Mouse (Mus musculus): Measurements from ENCODE around the gene Clca4b. TPM values are rescaled to one million over a fixed set of nuclear protein-coding genes. Genes with fewer than 3 reads are reported as not detected.

The Clca4b gene
- not detected in 2 replicates for polyA plus RNA-seq (2014; fragmentation: Nextera tagmentation; extraction: Ambion mirVana)

- no peak for DNase-seq (ENCODE audit: low spot score)
- no peaks in the 10 kb centered on the region for H3K9me3 ChIP-seq (ENCODE audit: control insufficient read depth, low read length)
- H3K27me3 ChIP-seq (ENCODE audit: control insufficient read depth, insufficient read depth, low read length): no peaks in the 10 kb centered on the region
- no peak within 1 kb of the TSS for H3K9ac ChIP-seq (ENCODE audit: low read length)
- H3K36me3 ChIP-seq (ENCODE audit: control insufficient read depth, insufficient read depth, low read length): no peaks in the 10 kb centered on the region
- no peak for ATAC-seq (ENCODE audit: insufficient read depth, low FRiP score, low TSS enrichment)
- H3K4me2 ChIP-seq (ENCODE audit: low read depth): no peak within 1 kb of the TSS
- H3K4me3 ChIP-seq (ENCODE audit: low read depth, low read length): no peak within 1 kb of the TSS
- no peaks in the 10 kb centered on the region for H3K4me1 ChIP-seq (ENCODE audit: control insufficient read depth, insufficient read depth, low read length)
- no peak within 1 kb of the TSS for H3K27ac ChIP-seq (ENCODE audit: low read depth, low read length)
These were observed at the start of gene Clca4b for GRCm38 (mm10) chr3:144932335-144932734. Gene Clca4b (minus strand): TSS chr3:144932529.

DNA sequence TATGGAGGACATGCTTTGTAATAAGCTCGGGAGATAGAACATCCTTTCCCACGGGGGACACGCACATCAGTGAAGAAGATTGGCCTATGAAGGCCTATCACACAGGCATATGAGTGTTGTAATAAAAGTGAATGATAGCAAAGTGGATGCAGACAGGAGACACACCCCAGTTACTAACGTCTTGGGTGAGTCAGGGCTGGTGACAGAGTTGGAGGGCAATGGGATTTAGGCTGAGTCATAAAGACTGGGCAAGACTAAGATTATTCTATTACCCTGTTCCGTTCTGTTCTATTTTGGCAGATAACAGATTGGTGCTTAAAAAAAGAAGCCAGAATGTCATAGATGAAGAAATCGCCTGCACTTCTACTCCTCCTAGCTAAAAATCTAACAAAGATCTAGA lies 48.2 kb upstream of the Clca4b start:
- Histone ChIP-seq H3K9ac (ENCODE audit: low read length) (no peak overlapping the region), H3K27ac (ENCODE audit: low read depth, low read length) (no peak overlapping the region), H3K36me3 (ENCODE audit: control insufficient read depth, insufficient read depth, low read length) (no peaks in the 10 kb centered on the region), H3K9me3 (ENCODE audit: control insufficient read depth, low read length) (no peaks in the 10 kb centered on the region), H3K4me2 (ENCODE audit: low read depth) (no peak overlapping the region), H3K4me1 (ENCODE audit: control insufficient read depth, insufficient read depth, low read length) (no peaks in the 10 kb centered on the region), H3K4me3 (ENCODE audit: low read depth, low read length) (no peak overlapping the region), H3K27me3 (ENCODE audit: control insufficient read depth, insufficient read depth, low read length) (no peaks in the 10 kb centered on the region)
- DNase-seq (ENCODE audit: low spot score) (no peak), ATAC-seq (ENCODE audit: insufficient read depth, low FRiP score, low TSS enrichment) (no peak)
- WGBS: 90% methylated on average over 6 of the region's 6 CpGs

DNA sequence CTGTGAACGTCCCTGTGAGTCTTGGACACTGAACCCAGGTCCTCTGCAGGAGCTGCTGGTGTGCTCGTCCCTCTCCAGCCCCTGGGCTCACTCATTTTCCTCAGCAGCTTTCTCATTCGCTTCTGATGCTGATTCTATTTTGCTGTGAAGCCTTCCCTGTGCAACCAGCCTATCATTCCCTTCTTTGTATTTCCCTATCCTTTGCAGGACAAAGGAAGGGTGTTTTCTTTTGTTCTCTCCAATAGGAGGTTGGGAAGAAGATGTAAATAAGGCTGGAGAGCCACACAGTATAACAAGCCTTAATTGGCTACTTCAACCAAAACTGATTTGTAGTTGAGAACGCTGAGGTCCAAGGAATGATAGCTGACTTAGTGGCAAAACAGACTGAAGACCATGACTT lies 45.3 kb upstream of the Clca4b start:
- Histone ChIP-seq H3K9ac (ENCODE audit: low read length) (no peak overlapping the region), H3K27ac (ENCODE audit: low read depth, low read length) (no peak overlapping the region), H3K4me1 (ENCODE audit: control insufficient read depth, insufficient read depth, low read length) (no peaks in the 10 kb centered on the region), H3K4me2 (ENCODE audit: low read depth) (no peak overlapping the region), H3K27me3 (ENCODE audit: control insufficient read depth, insufficient read depth, low read length) (no peaks in the 10 kb centered on the region), H3K4me3 (ENCODE audit: low read depth, low read length) (no peak overlapping the region), H3K36me3 (ENCODE audit: control insufficient read depth, insufficient read depth, low read length) (no peaks in the 10 kb centered on the region), H3K9me3 (ENCODE audit: control insufficient read depth, low read length) (no peaks in the 10 kb centered on the region)
- WGBS: 30% methylated on average over 4 of the region's 4 CpGs
- no peak for DNase-seq (ENCODE audit: low spot score)
- no peak for ATAC-seq (ENCODE audit: insufficient read depth, low FRiP score, low TSS enrichment)

DNA sequence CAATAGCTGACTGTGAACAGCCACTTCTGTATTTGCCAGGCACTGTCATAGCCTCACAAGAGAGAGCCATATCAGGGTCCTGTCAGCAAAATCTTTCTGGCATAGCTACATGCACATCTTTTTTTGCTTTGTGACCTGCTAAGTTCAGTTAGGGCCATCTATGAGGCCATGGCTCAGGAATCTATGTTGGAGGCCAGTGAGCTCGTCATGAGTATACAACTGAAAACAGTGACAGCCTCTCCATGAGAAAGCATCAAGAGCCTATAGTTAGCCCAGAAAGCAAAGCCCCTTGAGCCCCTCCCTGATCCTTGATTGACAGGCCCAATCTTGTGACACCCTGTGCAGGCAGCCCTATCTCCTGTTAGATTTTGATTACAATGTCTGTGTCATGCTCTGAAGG lies 43.8 kb upstream of the Clca4b start:
- no peaks in the 10 kb centered on the region for H3K36me3 ChIP-seq (ENCODE audit: control insufficient read depth, insufficient read depth, low read length)
- no peaks in the 10 kb centered on the region for H3K9me3 ChIP-seq (ENCODE audit: control insufficient read depth, low read length)
- no peak overlapping the region for H3K4me2 ChIP-seq (ENCODE audit: low read depth)
- WGBS: 88% methylated on average over 1 of the region's 1 CpGs
- H3K27ac ChIP-seq (ENCODE audit: low read depth, low read length): no peak overlapping the region
- H3K27me3 ChIP-seq (ENCODE audit: control insufficient read depth, insufficient read depth, low read length): no peaks in the 10 kb centered on the region
- H3K4me3 ChIP-seq (ENCODE audit: low read depth, low read length): no peak overlapping the region
- H3K9ac ChIP-seq (ENCODE audit: low read length): no peak overlapping the region
- ATAC-seq (ENCODE audit: insufficient read depth, low FRiP score, low TSS enrichment): no peak
- no peak for DNase-seq (ENCODE audit: low spot score)
- H3K4me1 ChIP-seq (ENCODE audit: control insufficient read depth, insufficient read depth, low read length): no peaks in the 10 kb centered on the region

GRCm38 (mm10) chr3:144974945-144975344 lies 42.6 kb upstream of the Clca4b start, which contains the start of gene Clca4a:
Gene Clca4a (minus strand): TSS chr3:144975045.
- no peak for ATAC-seq (ENCODE audit: insufficient read depth, low FRiP score, low TSS enrichment)
- Histone ChIP-seq H3K27me3 (ENCODE audit: control insufficient read depth, insufficient read depth, low read length) (no peaks in the 10 kb centered on the region), H3K4me1 (ENCODE audit: control insufficient read depth, insufficient read depth, low read length) (no peaks in the 10 kb centered on the region), H3K4me2 (ENCODE audit: low read depth) (no peak within 1 kb of the TSS), H3K4me3 (ENCODE audit: low read depth, low read length) (no peak within 1 kb of the TSS), H3K9ac (ENCODE audit: low read length) (no peak within 1 kb of the TSS), H3K27ac (ENCODE audit: low read depth, low read length) (no peak within 1 kb of the TSS), H3K9me3 (ENCODE audit: control insufficient read depth, low read length) (no peaks in the 10 kb centered on the region), H3K36me3 (ENCODE audit: control insufficient read depth, insufficient read depth, low read length) (no peaks in the 10 kb centered on the region)
- no peak for DNase-seq (ENCODE audit: low spot score)

- H3K4me2 ChIP-seq (ENCODE audit: low read depth): no peak overlapping the region
- H3K36me3 ChIP-seq (ENCODE audit: control insufficient read depth, insufficient read depth, low read length): no peaks in the 10 kb centered on the region
- no peak overlapping the region for H3K27ac ChIP-seq (ENCODE audit: low read depth, low read length)
- 80% methylated on average over 9 of the region's 9 CpGs for WGBS
- no peak for ATAC-seq (ENCODE audit: insufficient read depth, low FRiP score, low TSS enrichment)
- no peak for DNase-seq (ENCODE audit: low spot score)
- no peaks in the 10 kb centered on the region for H3K4me1 ChIP-seq (ENCODE audit: control insufficient read depth, insufficient read depth, low read length)
- no peak overlapping the region for H3K9ac ChIP-seq (ENCODE audit: low read length)
- no peaks in the 10 kb centered on the region for H3K9me3 ChIP-seq (ENCODE audit: control insufficient read depth, low read length)
- no peak overlapping the region for H3K4me3 ChIP-seq (ENCODE audit: low read depth, low read length)
- no peaks in the 10 kb centered on the region for H3K27me3 ChIP-seq (ENCODE audit: control insufficient read depth, insufficient read depth, low read length)
These were observed 39.4 kb upstream of the Clca4b start for GRCm38 (mm10) chr3:144971553-144972270.

- no peak overlapping the region for H3K27ac ChIP-seq (ENCODE audit: low read depth, low read length)
- H3K4me1 ChIP-seq (ENCODE audit: control insufficient read depth, insufficient read depth, low read length): no peaks in the 10 kb centered on the region
- H3K9ac ChIP-seq (ENCODE audit: low read length): no peak overlapping the region
- H3K36me3 ChIP-seq (ENCODE audit: control insufficient read depth, insufficient read depth, low read length): no peaks in the 10 kb centered on the region
- H3K27me3 ChIP-seq (ENCODE audit: control insufficient read depth, insufficient read depth, low read length): no peaks in the 10 kb centered on the region
- ATAC-seq (ENCODE audit: insufficient read depth, low FRiP score, low TSS enrichment): no peak
- H3K4me2 ChIP-seq (ENCODE audit: low read depth): no peak overlapping the region
- DNase-seq (ENCODE audit: low spot score): no peak
- 77% methylated on average over 1 of the region's 1 CpGs for WGBS
- H3K9me3 ChIP-seq (ENCODE audit: control insufficient read depth, low read length): no peaks in the 10 kb centered on the region
- H3K4me3 ChIP-seq (ENCODE audit: low read depth, low read length): no peak overlapping the region
These were observed 37.4 kb upstream of the Clca4b start for GRCm38 (mm10) chr3:144969755-144970154.

DNA sequence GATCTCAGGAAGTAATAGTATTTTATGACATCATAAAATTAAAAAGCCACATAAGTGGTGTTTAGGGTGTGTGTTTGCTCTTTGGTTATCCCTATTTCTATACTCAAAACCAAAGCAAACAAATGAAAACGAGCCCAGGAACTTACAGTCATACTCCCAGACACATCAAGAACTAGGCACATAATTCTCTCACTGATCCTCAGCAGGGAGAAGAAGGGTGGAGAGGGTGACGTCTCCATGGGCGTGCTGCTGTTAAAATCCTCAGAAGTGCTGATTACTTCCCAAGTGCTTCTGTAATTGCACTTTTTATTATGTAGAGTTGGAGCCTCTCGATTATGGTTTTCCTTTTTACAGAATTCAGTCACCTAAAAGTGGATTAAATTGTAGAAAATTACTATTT lies 33.7 kb upstream of the Clca4b start:
- ATAC-seq (ENCODE audit: insufficient read depth, low FRiP score, low TSS enrichment) (no peak), DNase-seq (ENCODE audit: low spot score) (no peak)
- no peak overlapping the region for H3K4me3 ChIP-seq (ENCODE audit: low read depth, low read length)
- no peaks in the 10 kb centered on the region for H3K27me3 ChIP-seq (ENCODE audit: control insufficient read depth, insufficient read depth, low read length)
- no peaks in the 10 kb centered on the region for H3K36me3 ChIP-seq (ENCODE audit: control insufficient read depth, insufficient read depth, low read length)
- WGBS: 40% methylated on average over 4 of the region's 4 CpGs
- H3K9ac ChIP-seq (ENCODE audit: low read length): no peak overlapping the region
- no peaks in the 10 kb centered on the region for H3K9me3 ChIP-seq (ENCODE audit: control insufficient read depth, low read length)
- no peaks in the 10 kb centered on the region for H3K4me1 ChIP-seq (ENCODE audit: control insufficient read depth, insufficient read depth, low read length)
- H3K27ac ChIP-seq (ENCODE audit: low read depth, low read length): no peak overlapping the region
- H3K4me2 ChIP-seq (ENCODE audit: low read depth): no peak overlapping the region

GRCm38 (mm10) chr3:144950829-144951228 lies 18.5 kb upstream of the Clca4b start:
- no peak overlapping the region for H3K27ac ChIP-seq (ENCODE audit: low read depth, low read length)
- ATAC-seq (ENCODE audit: insufficient read depth, low FRiP score, low TSS enrichment) (no peak), DNase-seq (ENCODE audit: low spot score) (no peak)
- no peaks in the 10 kb centered on the region for H3K36me3 ChIP-seq (ENCODE audit: control insufficient read depth, insufficient read depth, low read length)
- WGBS: 68% methylated on average over 4 of the region's 4 CpGs
- H3K27me3 ChIP-seq (ENCODE audit: control insufficient read depth, insufficient read depth, low read length): no peaks in the 10 kb centered on the region
- H3K9ac ChIP-seq (ENCODE audit: low read length): no peak overlapping the region
- H3K4me1 ChIP-seq (ENCODE audit: control insufficient read depth, insufficient read depth, low read length): no peaks in the 10 kb centered on the region
- no peaks in the 10 kb centered on the region for H3K9me3 ChIP-seq (ENCODE audit: control insufficient read depth, low read length)
- no peak overlapping the region for H3K4me2 ChIP-seq (ENCODE audit: low read depth)
- no peak overlapping the region for H3K4me3 ChIP-seq (ENCODE audit: low read depth, low read length)
